Mouse (Mus musculus): ENCODE measurements around the gene Cmtm8. TPM values are rescaled to one million over a fixed set of nuclear protein-coding genes. Genes with fewer than 3 reads are reported as not detected.

Gene Cmtm8
- polyA plus RNA-seq, 1 experiment from 2014 or later: 17.6 TPM

DNA sequence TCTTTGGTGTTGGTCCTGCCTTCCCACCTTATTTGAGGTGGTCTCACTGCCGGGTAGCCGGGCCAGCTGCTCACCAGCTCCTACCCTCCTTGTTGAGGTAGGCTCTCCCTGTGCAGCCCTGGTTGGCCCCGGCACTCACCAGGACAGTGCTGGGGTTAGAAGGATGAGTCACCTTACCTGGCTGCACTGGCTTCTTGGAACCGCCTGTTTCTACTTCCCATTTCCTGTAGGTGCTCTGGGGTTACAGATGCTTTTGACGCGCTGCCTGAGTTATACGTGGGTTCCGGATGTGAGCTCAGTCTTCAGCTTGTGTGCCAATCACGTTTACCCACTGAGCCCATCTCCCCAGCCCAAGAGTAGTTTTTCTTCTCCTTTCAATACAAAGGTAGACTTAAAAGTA is 103.6 kb downstream of the Cmtm8 start:
- H3K4me1 ChIP-seq (ENCODE audit: control insufficient read depth, insufficient read depth, low read length): no peaks in the 10 kb centered on the region
- ATAC-seq (ENCODE audit: insufficient number of reproducible peaks, low FRiP score, low TSS enrichment, low read depth) (no peak), DNase-seq (ENCODE audit: low spot score) (no peak)
- no peak overlapping the region for H3K9ac ChIP-seq (ENCODE audit: low read length)
- H3K4me2 ChIP-seq (ENCODE audit: low read depth, severe bottlenecking): no peak overlapping the region
- 91% methylated on average over 9 of the region's 9 CpGs for WGBS
- no peaks in the 10 kb centered on the region for H3K27me3 ChIP-seq (ENCODE audit: control insufficient read depth, insufficient read depth, low read length)
- no peak overlapping the region for H3K27ac ChIP-seq (replicated peaks; ENCODE audit: low read depth, low read length)
- no peaks in the 10 kb centered on the region for H3K9me3 ChIP-seq (ENCODE audit: control insufficient read depth, low read length)
- no peak overlapping the region for H3K4me3 ChIP-seq (ENCODE audit: low read depth, low read length)
- H3K36me3 ChIP-seq (ENCODE audit: control insufficient read depth, insufficient read depth, low read length): peaks cover 6% of the 10 kb centered on the region; the same call in 1 of the 2 replicates

Other genes with a start within 250 kb of the Cmtm8 start
- gene Cnot10, start 204.0 kb downstream of the Cmtm8 start, polyA plus RNA-seq (2014; fragmentation: Nextera tagmentation; extraction: Ambion mirVana): 71.8 and 80.7 TPM in 2 replicates
- gene Dync1li1, start 155.4 kb downstream of the Cmtm8 start, polyA plus RNA-seq (2014; fragmentation: Nextera tagmentation; extraction: Ambion mirVana): 62.1 and 65.6 TPM in 2 replicates
- 24.0 and 24.9 TPM in 2 replicates for gene Cmtm6, start 113.0 kb downstream of the Cmtm8 start, polyA plus RNA-seq (2014; fragmentation: Nextera tagmentation; extraction: Ambion mirVana)
- 71.1 and 84.6 TPM in 2 replicates for gene Cmtm7, start 62.3 kb downstream of the Cmtm8 start, polyA plus RNA-seq (2014; fragmentation: Nextera tagmentation; extraction: Ambion mirVana)
- gene Gpd1l, start 89.8 kb upstream of the Cmtm8 start, polyA plus RNA-seq (2014; fragmentation: Nextera tagmentation; extraction: Ambion mirVana): 6.7 and 7.8 TPM in 2 replicates
- gene Osbpl10, start 134.4 kb upstream of the Cmtm8 start, polyA plus RNA-seq (2014; fragmentation: Nextera tagmentation; extraction: Ambion mirVana): 1.3 and 1.4 TPM in 2 replicates
- 365 and 432 TPM in 2 replicates for gene Rps27rt, start 138.6 kb upstream of the Cmtm8 start, polyA plus RNA-seq (2014; fragmentation: Nextera tagmentation; extraction: Ambion mirVana)

Data from limb, embryonic 11.5 days (tissue).